Mouse (Mus musculus): ENCODE measurements around the gene Lpp. TPM values are rescaled to one million over a fixed set of nuclear protein-coding genes. Genes with fewer than 3 reads are reported as not detected.

Lpp gene
- total RNA-seq, 4 experiments from 2014 or later, result 8.3 to 12.0 (median 10.4) TPM

- no peak for DNase-seq (ENCODE audit: low spot score in 2 of 2)
These were observed 41.3 kb downstream of the Lpp start for GRCm38 (mm10) chr16:24434531-24435114.

- no peak for DNase-seq (ENCODE audit: low spot score in 2 of 2)
These were observed 41.8 kb downstream of the Lpp start for GRCm38 (mm10) chr16:24435115-24435553.

- no peak for DNase-seq (ENCODE audit: low spot score in 2 of 2)
These were observed 45.1 kb downstream of the Lpp start for GRCm38 (mm10) chr16:24438438-24438837.

GRCm38 (mm10) chr16:24441338-24441737 lies 48.0 kb downstream of the Lpp start:
- DNase-seq (ENCODE audit: low spot score in 2 of 2), result no peak

- no peak for DNase-seq (ENCODE audit: low spot score in 2 of 2)
These were observed 49.3 kb downstream of the Lpp start for GRCm38 (mm10) chr16:24442500-24443122.

GRCm38 (mm10) chr16:24443123-24443515 lies 49.8 kb downstream of the Lpp start:
- DNase-seq (ENCODE audit: low spot score in 2 of 2), result no peak

GRCm38 (mm10) chr16:24443555-24443954 lies 50.2 kb downstream of the Lpp start:
- no peak for DNase-seq (ENCODE audit: low spot score in 2 of 2)

GRCm38 (mm10) chr16:24444818-24445217 lies 51.5 kb downstream of the Lpp start:
- no peak for DNase-seq (ENCODE audit: low spot score in 2 of 2)

- no peak for DNase-seq (ENCODE audit: low spot score in 2 of 2)
These were observed 52.2 kb downstream of the Lpp start for GRCm38 (mm10) chr16:24445473-24445872.

- DNase-seq (ENCODE audit: low spot score in 2 of 2), result no peak
These were observed 53.1 kb downstream of the Lpp start for GRCm38 (mm10) chr16:24446449-24446848.

- DNase-seq (ENCODE audit: low spot score in 2 of 2), result no peak
These were observed 54.6 kb downstream of the Lpp start for GRCm38 (mm10) chr16:24447666-24448492.

GRCm38 (mm10) chr16:24448493-24448845 lies 55.2 kb downstream of the Lpp start:
- no peak for DNase-seq (ENCODE audit: low spot score in 2 of 2)

- DNase-seq (ENCODE audit: low spot score in 2 of 2), result no peak
These were observed 56.5 kb downstream of the Lpp start for GRCm38 (mm10) chr16:24449806-24450205.

- DNase-seq (ENCODE audit: low spot score in 2 of 2), result no peak
These were observed 56.9 kb downstream of the Lpp start for GRCm38 (mm10) chr16:24450256-24450655.

GRCm38 (mm10) chr16:24451123-24451522 lies 57.8 kb downstream of the Lpp start:
- DNase-seq (ENCODE audit: low spot score in 2 of 2), result no peak

- no peak for DNase-seq (ENCODE audit: low spot score in 2 of 2)
These were observed 60.2 kb downstream of the Lpp start for GRCm38 (mm10) chr16:24453536-24453935.

GRCm38 (mm10) chr16:24454493-24454892 lies 61.2 kb downstream of the Lpp start:
- DNase-seq (ENCODE audit: low spot score in 2 of 2), result no peak

- no peak for DNase-seq (ENCODE audit: low spot score in 2 of 2)
These were observed 62.1 kb downstream of the Lpp start for GRCm38 (mm10) chr16:24455361-24455855.

GRCm38 (mm10) chr16:24463842-24464241 lies 70.5 kb downstream of the Lpp start:
- no peak for DNase-seq (ENCODE audit: low spot score in 2 of 2)

- DNase-seq (ENCODE audit: low spot score in 2 of 2), result no peak
These were observed 71.1 kb downstream of the Lpp start for GRCm38 (mm10) chr16:24464436-24464835.

- DNase-seq (ENCODE audit: low spot score in 2 of 2), result no peak
These were observed 72.3 kb downstream of the Lpp start for GRCm38 (mm10) chr16:24465633-24466032.

GRCm38 (mm10) chr16:24467544-24468290 lies 74.4 kb downstream of the Lpp start:
- no peak for DNase-seq (ENCODE audit: low spot score in 2 of 2)
